Mouse (Mus musculus) C3H10T1/2 (cell line): ENCODE results near the gene Nudt1. TPM values are rescaled to one million over a fixed set of nuclear protein-coding genes. Genes with fewer than 3 reads are reported as not detected.

Source experiments
- polyA plus RNA-seq, 2 experiments: library from polyadenylated mRNA; unstranded; fragments of >200 nt; fragmentation: generic; extraction: Trizol; gene quantifications; one replicate each; pipeline ENCODE4 v1.2.1; 2012; ENCODE audit warnings: missing spikeins in 2 of 2

The Nudt1 gene
- polyA plus RNA-seq = 10 to 100 TPM; 48.1 to 52.9 TPM

DNA sequence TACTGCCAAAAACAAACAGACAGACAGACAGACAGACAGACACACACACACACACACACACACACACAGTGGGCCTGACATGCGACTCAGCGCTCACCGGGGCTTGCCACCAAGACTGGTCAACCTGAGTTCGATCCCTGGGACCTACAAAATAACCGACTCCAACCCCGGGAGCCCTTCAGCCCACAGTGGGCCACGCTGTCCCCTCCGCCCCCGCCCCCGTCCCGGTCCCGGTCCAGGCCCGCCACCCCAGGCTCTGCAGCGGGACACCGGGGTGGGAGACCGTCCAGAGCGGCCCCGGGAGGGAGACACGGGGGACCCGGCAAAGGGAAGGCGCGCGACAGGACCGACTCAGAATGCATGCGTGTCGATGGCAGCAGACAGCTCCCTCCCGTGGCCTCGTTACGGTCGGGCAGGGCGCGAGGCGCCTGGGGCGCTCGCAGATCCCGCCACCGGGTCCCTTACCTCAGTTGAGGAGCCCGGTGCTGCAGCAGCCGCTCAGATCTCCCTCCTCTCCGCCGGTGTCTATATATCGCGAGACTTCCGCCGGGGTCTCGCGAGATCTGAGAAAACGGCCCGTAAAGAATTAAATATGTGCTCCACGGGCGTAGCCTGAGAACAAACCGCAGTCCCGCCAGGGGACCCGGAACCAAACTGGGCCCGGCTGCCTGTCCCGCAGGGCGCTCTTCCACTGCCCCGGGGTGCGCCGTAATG lies at the start of gene Nudt1, which contains the start of gene Mad1l1:
Nudt1 (plus strand) TSS at position 615 of the 714 bp plus-strand sequence.
Mad1l1 (minus strand) TSS at position 511 of the 714 bp plus-strand sequence.

DNA sequence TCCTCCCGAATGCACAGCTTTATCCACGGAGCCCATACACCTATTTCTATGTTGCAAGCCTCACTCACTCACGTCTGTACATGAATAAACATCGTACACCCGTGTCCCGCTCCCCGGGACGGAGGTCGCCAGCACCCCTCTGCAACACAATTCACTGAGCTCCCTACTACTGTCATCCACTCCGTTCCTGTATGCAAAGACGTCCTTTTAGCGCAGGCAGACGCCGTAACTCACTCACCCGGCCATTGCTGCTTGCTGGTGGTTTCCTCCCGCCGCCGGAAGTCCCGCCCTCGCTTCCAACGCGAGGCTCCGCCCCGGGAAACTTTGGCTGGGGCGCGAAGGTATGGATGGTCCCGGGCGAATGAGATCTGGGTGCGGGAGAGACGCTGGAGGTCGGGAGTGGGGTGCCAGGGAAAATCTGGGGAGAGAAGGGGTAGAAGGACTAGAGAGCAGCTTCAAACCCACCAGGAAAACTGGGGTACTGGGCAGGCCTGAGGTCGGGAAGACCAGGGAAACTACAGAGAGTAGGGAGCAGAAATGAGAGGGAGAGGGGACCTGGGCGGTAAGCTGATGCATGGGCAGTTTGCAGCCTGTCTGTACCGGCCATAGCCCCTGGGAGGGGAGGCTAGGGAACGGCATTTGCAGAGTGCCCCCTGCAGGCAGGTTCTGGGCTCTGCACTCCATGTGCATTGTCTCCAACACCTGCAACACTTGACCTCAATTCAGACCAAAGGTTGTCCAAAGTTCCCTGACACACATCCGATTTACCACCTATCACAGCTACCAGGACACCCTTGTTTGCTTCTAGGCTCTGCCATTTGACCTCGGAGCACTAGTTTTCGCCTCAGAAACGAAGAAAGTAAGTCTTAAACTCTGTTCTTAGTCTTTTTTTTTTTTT lies 10.4 kb downstream of the Nudt1 start, which contains the start of gene Mrm2:
Mrm2 (minus strand) TSS at position 284 of the 898 bp plus-strand sequence.

Other genes starting within 250 kb of the Nudt1 start
- 10 to 100 TPM; 32.9 to 58.6 TPM for gene Mad1l1, start 104 bp upstream of the Nudt1 start, polyA plus RNA-seq
- 10 to 100 TPM in 1 of 2 experiments, 1 to 10 TPM in 1; 7.7 to 12.9 TPM for gene Mrm2, start 10.2 kb downstream of the Nudt1 start, polyA plus RNA-seq
- 10 to 100 TPM; 21.1 to 21.4 TPM for gene Snx8, start 67.6 kb downstream of the Nudt1 start, polyA plus RNA-seq
- 100 to 1,000 TPM; 114 to 307 TPM for gene Eif3b, start 97.7 kb downstream of the Nudt1 start, polyA plus RNA-seq
- under 1 TPM in 1 of 2 experiments, not detected in 1; 0.01 TPM for gene Gm4869, start 124.0 kb downstream of the Nudt1 start, polyA plus RNA-seq
- 10 to 100 TPM; 14.8 to 36.3 TPM for gene Chst12, start 183.9 kb downstream of the Nudt1 start, polyA plus RNA-seq
- gene Grifin, start 243.4 kb downstream of the Nudt1 start, polyA plus RNA-seq = not detected